Mouse (Mus musculus) cerebellum, postnatal 14 days (tissue): ENCODE measurements around the gene 1700013F07Rik.
"Not testable (repeated sequence)": the region's sequence is repeated elsewhere in the genome, so short reads cannot be mapped to it uniquely, and the experiment has no call there.

ENCODE experiments used
- DNase-seq, 2 experiments: peaks; one replicate each; pipeline ENCODE4 v3.0.0; 2021; ENCODE audit warnings: mixed read lengths in 2 of 2

Gene 1700013F07Rik

DNA sequence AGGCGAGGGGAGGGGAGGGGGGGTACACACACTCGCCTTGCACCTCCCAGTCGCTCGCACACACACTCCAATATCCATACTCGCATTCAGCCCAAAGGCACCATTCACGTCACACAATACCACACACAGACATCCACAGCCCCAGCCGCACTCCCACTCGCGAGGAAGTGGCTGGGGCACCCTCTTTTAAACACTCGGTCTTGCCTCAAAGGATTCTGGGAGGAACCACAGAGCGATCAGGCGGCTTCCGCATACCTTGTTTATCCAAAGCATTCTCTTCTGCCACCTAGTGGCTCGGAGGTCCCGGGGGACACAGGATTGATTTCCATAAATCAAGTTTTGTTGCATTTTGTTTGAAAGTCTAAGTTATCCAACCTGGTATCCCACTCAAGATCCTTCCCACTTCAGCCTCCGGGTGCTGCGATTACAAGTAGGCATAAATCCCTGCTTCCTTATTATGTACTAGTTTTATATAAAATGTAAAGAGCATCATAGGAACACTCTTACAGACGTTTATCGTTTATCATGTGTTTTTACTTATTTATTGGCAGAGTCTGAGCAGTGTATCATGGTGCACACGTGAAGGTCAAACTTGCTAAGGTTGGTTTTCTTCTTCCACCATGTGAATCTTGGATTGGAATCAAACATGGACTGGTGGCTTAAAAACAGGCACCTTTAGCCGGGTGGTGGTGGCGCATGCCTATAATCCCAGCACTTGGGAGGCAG lies 20.8 kb downstream of the 1700013F07Rik start:
- DNase-seq, result peak; percentile 95

GRCm38 (mm10) chr3:108557888-108558287 lies 23.9 kb downstream of the 1700013F07Rik start:
- no peak for DNase-seq

DNA sequence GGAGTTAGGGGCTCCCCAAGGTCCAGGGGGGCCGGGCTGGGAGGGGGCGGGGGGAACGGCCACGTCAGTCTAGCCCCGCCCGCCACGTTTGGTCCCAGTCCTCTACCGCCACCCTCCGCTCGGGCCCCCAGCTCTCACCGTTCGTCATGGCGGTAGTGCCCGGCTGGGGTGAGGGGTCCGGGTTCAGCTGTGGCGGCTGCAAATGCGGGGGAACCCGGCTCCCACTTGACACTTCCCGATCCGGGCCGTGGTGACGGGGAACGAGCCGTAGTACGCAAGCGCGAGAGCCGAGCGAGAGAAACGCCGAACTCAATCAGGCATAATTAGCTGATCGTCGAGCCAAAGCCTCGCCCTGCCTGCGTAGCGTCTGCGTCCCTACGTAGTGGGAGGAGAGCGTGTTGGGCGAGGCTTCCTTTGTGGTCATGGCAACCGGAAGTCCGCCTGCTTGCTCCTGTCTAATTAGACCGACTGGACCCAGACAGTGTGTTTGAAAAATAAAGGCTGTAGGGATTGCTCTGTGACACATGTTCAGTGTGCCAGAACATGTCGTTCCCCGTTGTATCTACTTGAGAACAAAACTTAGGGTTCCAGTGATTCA lies 28.3 kb downstream of the 1700013F07Rik start, which contains the start of gene Tmem167b:
Gene Tmem167b, minus strand, starts transcription at position 334 of the 598 bp plus-strand sequence.
- DNase-seq, result peak; percentile 96 to 98

GRCm38 (mm10) chr3:108562777-108563271 lies 28.9 kb downstream of the 1700013F07Rik start:
- peak in 1 of 2 experiments; percentile 57 for DNase-seq

GRCm38 (mm10) chr3:108563309-108563708 lies 29.4 kb downstream of the 1700013F07Rik start:
- DNase-seq, result peak; percentile 88 to 90

GRCm38 (mm10) chr3:108567990-108568877 lies 34.3 kb downstream of the 1700013F07Rik start:
- peak; percentile 55 to 59 for DNase-seq

DNA sequence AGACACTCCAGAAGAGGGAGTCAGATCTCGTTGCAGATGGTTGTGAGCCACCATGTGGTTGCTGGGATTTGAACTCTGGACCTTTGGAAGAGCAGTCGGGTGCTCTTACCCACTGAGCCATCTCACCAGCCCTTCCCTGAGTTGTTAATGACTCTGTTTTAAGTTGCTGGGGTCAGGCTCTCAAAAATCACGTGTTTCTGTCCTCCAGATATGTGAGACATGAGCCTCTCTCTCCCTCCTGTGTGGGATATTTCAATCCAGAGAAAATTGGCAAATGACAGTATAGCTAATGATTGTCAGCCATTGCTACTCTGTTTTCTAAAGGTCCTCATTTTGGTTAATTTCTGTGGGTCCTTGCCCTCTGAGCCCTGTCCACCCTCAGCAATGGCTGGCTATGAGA lies 35.7 kb downstream of the 1700013F07Rik start:
- not testable (repeated sequence) for DNase-seq

- DNase-seq, result no peak
Measured at GRCm38 (mm10) chr3:108570813-108571212, 36.9 kb downstream of the 1700013F07Rik start.

DNA sequence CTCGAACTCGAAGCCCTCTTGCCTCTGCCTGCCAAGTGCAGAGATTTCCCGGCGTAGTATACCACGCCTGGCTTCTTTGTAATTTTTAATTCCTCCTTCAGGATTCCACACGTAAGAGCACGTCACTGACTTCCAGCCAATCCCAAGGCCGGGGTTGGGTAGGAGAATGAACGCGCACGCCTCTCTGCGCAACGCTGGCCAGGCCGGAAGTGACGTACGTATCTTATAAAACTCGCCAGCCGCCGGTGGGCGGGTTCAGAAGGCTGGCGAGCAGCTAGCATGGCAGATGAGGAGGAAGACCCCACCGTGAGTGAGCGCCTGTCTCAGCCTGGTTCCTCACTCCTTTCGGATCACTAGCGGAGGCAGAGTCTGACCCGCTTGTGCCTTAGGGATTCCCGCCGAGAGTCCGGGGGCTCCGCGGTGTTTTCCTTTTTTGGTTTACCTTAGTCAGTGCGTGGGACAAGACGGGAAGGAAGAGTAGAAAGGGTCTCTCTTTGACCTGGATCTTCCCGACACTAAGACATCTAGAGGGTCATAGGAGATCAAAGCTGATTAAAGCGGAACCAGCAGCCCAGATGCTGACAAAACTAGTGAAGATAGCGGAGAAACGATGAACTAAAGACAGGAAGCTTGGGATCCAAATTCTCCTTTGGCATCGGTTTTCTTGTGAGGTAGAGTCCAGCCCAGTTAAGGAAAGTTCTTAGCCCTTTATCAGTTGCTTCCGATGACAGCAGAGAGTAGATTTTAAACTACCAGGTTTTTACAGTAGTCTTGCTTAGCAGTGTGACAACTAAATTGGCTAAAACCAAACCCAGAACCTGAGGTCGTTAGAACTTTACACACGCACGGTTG lies 37.7 kb downstream of the 1700013F07Rik start, which contains the start of gene Taf13:
Gene Taf13, plus strand, starts transcription at position 256 of the 852 bp plus-strand sequence.
- DNase-seq, result peak; percentile 98 to 99

DNA sequence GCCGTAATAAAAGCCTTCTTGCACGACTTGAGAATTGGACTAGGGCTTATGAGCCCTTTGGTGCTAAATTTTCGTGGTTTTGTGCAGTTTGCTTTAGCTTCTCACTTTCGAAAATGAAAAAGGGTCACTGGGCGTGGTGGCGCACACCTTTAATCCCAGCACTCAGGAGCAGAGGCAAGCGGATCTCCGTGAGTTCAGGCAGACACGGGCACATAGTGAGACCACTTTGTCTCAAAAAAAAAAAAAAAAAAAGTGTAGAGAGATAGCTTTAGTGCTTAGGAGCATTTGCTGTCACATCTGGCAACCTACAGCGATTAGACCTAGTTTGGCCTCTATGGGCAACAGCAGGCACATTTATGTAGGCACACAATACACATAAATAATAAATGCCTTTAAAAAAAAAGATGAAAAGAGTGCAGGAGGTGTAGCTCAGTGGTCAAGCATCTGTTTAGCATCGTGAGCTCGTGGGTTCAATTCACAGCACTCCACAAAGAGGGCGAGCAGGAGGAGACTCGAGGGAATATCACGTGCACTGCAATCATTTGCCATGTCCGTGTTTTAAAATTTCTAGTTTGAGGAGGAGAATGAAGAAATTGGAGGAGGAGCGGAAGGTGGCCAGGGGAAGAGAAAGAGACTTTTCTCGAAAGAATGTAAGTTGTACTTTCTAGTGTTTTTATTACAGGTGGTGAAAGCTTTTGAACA lies 38.5 kb downstream of the 1700013F07Rik start:
- DNase-seq, result no peak

DNA sequence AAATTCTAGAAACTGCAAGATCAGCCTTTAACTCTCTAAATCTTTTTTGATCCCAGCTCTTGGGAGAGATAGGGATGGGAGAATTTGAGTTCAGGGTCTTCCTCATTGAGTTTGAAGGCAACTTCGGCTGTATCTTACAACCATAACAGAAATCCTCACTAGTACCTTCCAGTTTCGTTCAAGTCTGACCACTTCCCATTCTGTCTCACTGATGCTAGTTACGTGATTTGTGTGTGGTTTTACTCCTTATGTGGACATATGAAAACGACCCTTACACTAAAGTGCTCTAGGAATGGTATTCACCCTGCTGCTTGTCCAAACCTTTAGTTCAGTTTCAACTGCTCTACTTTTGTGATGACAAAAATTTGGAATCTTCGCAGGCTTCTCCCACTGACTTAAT lies 40.1 kb downstream of the 1700013F07Rik start:
- DNase-seq, result no peak

DNA sequence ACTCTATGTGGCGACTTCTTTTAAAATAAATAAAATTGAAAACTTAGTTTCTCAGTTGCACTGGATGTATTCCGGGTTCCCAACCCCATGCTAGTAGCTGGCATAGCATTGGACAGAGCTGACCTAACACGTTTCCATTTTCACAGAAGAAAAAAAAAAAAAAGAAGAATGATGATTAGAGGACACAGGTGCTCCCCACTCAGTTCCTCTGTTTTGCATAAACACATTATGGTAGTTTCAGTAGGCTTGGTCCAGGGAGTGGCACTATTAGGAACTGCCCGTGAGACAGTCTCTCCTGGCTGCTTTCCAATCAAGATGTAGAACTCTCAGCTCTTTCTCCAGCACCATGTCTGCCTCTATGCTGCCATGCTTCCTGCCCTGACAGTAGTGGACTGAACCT lies 50.6 kb downstream of the 1700013F07Rik start:
- DNase-seq, result no peak

DNA sequence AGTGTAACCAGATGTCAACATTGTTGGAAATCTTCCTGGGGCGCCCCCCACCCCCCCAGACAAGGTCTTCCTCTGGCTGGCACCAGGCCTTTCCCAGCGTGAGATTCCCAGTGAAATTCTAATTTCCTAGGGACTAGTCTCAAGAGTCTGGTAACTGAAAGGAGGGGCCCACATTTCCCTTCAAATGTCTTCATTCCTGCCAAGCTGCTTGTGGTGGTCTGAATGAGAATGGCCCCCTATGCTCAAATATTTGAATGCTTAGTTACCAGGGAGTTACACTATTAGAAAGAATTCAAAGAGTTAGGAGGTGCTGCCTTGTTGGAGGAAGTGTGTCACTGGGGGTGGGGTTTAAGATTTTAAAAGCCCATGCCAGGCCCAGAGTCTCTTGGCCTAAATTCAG lies 54.5 kb downstream of the 1700013F07Rik start:
- DNase-seq, result no peak

DNA sequence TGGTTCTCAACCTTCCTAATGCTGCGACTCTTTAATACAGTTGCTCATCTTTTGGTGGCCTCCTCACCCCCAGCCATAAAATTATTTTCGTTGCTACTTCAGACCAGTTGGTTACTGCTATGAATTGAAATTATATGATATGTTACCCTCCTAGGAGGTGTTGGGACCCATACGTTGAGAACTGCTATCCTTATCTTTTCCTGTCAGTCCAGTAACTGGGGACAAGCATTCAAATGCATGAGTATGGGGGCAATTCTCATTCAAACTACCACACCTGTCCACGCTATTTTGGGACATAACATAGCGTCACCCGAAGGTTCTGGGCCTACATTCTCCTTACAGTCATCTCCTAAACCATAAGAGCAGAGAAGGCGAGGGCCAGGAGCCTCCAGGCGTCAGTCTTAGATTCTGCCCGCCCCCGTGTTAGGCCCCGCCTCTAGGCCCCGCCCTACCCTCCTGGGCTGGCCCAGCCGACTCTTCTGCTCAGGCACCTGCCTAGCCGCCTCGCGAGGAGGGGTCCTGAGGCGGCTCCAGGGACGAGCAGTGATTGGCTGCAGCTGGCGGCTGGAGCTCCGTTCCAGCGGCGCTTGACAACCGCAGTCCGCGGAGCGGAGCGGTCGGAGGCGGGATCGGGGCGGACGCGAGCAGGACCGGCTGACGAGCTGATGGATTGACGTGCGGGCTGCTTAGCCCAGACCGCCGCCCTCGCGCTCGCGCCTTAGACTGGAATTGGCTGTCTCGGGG lies 57.0 kb downstream of the 1700013F07Rik start, which contains the start of gene Wdr47:
Gene Wdr47, plus strand, starts transcription at position 494 of the 744 bp plus-strand sequence.
- peak; percentile 95 for DNase-seq

GRCm38 (mm10) chr3:108591530-108592522 lies 57.9 kb downstream of the 1700013F07Rik start:
- DNase-seq, result no peak
